Mouse (Mus musculus): ENCODE measurements at regions not wholly inside any gene's neighbourhood (a gene's known extent, or its start where the extent isn't known, plus 50 kb on each side); places are given as distances from the start of the nearest gene placed in this dataset.
A peak's percentile ranks its signal among the peaks of the same experiment; 100 is the strongest.

GRCm38 (mm10) chr2:66961808-66962519, 177.2 kb upstream of the Scn7a start:
- no peak for DNase-seq
- TF ChIP-seq EP300 (IDR thresholded peaks at IDR 0.05; ENCODE audit: insufficient read depth, low read depth, low read length) (no peak), CTCF (IDR thresholded peaks at IDR 0.05) (peak; percentile 72)
- no peaks in the 10 kb centered on the region for H3K27me3 ChIP-seq (ENCODE audit: control insufficient read depth, insufficient read depth, low read length)
- H3K4me3 ChIP-seq, result no peak overlapping the region
- 27% methylated on average over 8 of the region's 8 CpGs for WGBS
- intact Hi-C loops (cut with DNase I), result no loop called here
- H3K4me1 ChIP-seq (ENCODE audit: control insufficient read depth, insufficient read depth, low read length), result no peaks in the 10 kb centered on the region
- H3K27ac ChIP-seq, result no peak overlapping the region
- H3K9ac ChIP-seq (ENCODE audit: low read depth, low read length), result no peak overlapping the region
- no peaks in the 10 kb centered on the region for H3K79me2 ChIP-seq (replicated peaks; ENCODE audit: control insufficient read depth, insufficient read depth, low read length)
- H3K36me3 ChIP-seq (ENCODE audit: control insufficient read depth, insufficient read depth, low read length), result no peaks in the 10 kb centered on the region

- intact Hi-C loops (cut with DNase I), result no loop called here
- 66% methylated on average over 5 of the region's 5 CpGs for WGBS
- Histone ChIP-seq H3K79me2 (replicated peaks; ENCODE audit: control insufficient read depth, insufficient read depth, low read length) (no peaks in the 10 kb centered on the region), H3K36me3 (ENCODE audit: control insufficient read depth, insufficient read depth, low read length) (no peaks in the 10 kb centered on the region), H3K9ac (ENCODE audit: low read depth, low read length) (no peak overlapping the region), H3K27ac (no peak overlapping the region), H3K27me3 (ENCODE audit: control insufficient read depth, insufficient read depth, low read length) (no peaks in the 10 kb centered on the region), H3K4me3 (no peak overlapping the region), H3K4me1 (ENCODE audit: control insufficient read depth, insufficient read depth, low read length) (no peaks in the 10 kb centered on the region)
- DNase-seq, result no peak
- no peak for TF ChIP-seq POLR2A (IDR thresholded peaks at IDR 0.05; ENCODE audit: insufficient read depth, low read depth, low read length)
- TF ChIP-seq CTCF (IDR thresholded peaks at IDR 0.05), result no peak
- no peak for TF ChIP-seq EP300 (IDR thresholded peaks at IDR 0.05; ENCODE audit: insufficient read depth, low read depth, low read length)
These were observed 156.5 kb upstream of the Scn7a start for GRCm38 (mm10) chr2:66941188-66941587.

GRCm38 (mm10) chr2:66898032-66898431, 113.3 kb upstream of the Scn7a start:
- no peaks in the 10 kb centered on the region for H3K79me2 ChIP-seq (replicated peaks; ENCODE audit: control insufficient read depth, insufficient read depth, low read length)
- DNase-seq, result no peak
- no peaks in the 10 kb centered on the region for H3K27me3 ChIP-seq (ENCODE audit: control insufficient read depth, insufficient read depth, low read length)
- H3K36me3 ChIP-seq (ENCODE audit: control insufficient read depth, insufficient read depth, low read length), result no peaks in the 10 kb centered on the region
- TF ChIP-seq EP300 (IDR thresholded peaks at IDR 0.05; ENCODE audit: insufficient read depth, low read depth, low read length), result no peak
- no peak for TF ChIP-seq POLR2A (IDR thresholded peaks at IDR 0.05; ENCODE audit: insufficient read depth, low read depth, low read length)
- TF ChIP-seq CTCF (IDR thresholded peaks at IDR 0.05), result no peak
- H3K27ac ChIP-seq, result no peak overlapping the region
- intact Hi-C loops (cut with DNase I), result no loop called here
- no peaks in the 10 kb centered on the region for H3K4me1 ChIP-seq (ENCODE audit: control insufficient read depth, insufficient read depth, low read length)
- WGBS, result 55% methylated on average over 1 of the region's 1 CpGs
- H3K4me3 ChIP-seq, result no peak overlapping the region
- H3K9ac ChIP-seq (ENCODE audit: low read depth, low read length), result no peak overlapping the region

- no peaks in the 10 kb centered on the region for H3K27me3 ChIP-seq (ENCODE audit: control insufficient read depth, insufficient read depth, low read length)
- no peak overlapping the region for H3K9ac ChIP-seq (ENCODE audit: low read depth, low read length)
- WGBS, result 50% methylated on average over 2 of the region's 2 CpGs
- H3K4me3 ChIP-seq, result no peak overlapping the region
- H3K27ac ChIP-seq, result no peak overlapping the region
- H3K36me3 ChIP-seq (ENCODE audit: control insufficient read depth, insufficient read depth, low read length), result no peaks in the 10 kb centered on the region
- intact Hi-C loops (cut with DNase I), result no loop called here
- no peak for TF ChIP-seq POLR2A (IDR thresholded peaks at IDR 0.05; ENCODE audit: insufficient read depth, low read depth, low read length)
- TF ChIP-seq CTCF (IDR thresholded peaks at IDR 0.05), result no peak
- TF ChIP-seq EP300 (IDR thresholded peaks at IDR 0.05; ENCODE audit: insufficient read depth, low read depth, low read length), result no peak
- no peak for DNase-seq
- H3K4me1 ChIP-seq (ENCODE audit: control insufficient read depth, insufficient read depth, low read length), result no peaks in the 10 kb centered on the region
- H3K79me2 ChIP-seq (replicated peaks; ENCODE audit: control insufficient read depth, insufficient read depth, low read length), result no peaks in the 10 kb centered on the region
These were observed 82.9 kb upstream of the Scn7a start for GRCm38 (mm10) chr2:66867457-66868216.

All from heart, adult 2 months (tissue).